ENCODE assay signal across 7 mouse cellular contexts in the genomic region with DNA sequence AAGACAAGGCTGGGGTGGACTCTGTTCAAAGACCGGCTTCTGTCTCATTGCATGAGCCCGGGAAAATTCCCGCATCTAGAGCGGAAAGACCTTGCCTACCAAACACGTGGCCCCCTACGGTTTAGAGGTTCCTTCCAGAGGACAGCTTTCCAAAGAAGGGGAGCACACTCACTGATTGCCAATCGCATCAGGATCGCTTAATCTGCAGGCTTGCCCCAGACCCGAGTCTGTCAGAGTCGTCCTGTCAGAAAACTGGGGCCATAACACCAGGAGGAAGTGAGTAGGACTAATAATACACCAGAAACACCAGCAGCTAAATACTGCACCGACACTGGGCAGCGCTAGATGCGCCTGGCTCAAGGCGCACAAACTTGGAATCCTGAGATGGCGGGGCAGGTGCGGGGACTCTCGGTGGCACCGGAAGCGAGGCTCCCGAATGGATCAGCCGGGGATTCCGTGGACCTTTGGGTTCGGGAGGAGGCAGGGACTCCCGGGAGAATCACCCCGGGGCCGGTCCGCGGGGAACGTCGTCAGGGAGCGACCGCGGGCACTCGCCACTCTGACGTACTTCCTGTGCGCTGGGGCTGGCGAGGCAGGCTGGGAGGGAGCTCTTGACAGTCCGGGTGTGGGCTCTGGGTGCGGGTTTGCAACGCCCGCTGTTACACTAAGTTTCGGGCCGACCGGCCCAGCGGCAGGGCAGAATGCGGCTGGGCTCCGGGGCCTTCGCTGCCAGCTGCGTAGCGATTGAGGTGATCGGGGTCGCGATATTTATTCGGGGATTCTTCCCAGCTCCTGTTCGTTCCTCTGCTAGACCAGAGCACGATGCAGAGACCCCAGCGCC. TPM values are rescaled to one million over a fixed set of nuclear protein-coding genes. Genes with fewer than 3 reads are reported as not detected.
DNase-seq lines count a peak whose midpoint lies in the region; ATAC-seq and TF ChIP-seq lines count a peak whose summit lies in the region.

TSS of gene Pigg (plus strand) at position 386 of the 841 bp plus-strand sequence.

- no peaks in the 10 kb centered on the region for H3K9me3 ChIP-seq in intestine, postnatal 0 days (ENCODE audit: control insufficient read depth)
- H3K9me3 ChIP-seq in midbrain, embryonic 12.5 days, result no peaks in the 10 kb centered on the region

- H3K27me3 ChIP-seq in intestine, postnatal 0 days (replicated peaks; ENCODE audit: control insufficient read depth, insufficient read depth, low read length), result no peaks in the 10 kb centered on the region
- no peaks in the 10 kb centered on the region for H3K27me3 ChIP-seq in midbrain, embryonic 12.5 days
- no peaks in the 10 kb centered on the region for H3K27me3 ChIP-seq in small intestine, adult 2 months (ENCODE audit: control insufficient read depth, insufficient read depth, low read length)

- peak within 1 kb of the TSS; percentile 81 for H3K27ac ChIP-seq in intestine, postnatal 0 days (ENCODE audit: low read depth, low read length)
- peak within 1 kb of the TSS; percentile 81 for H3K27ac ChIP-seq in midbrain, embryonic 12.5 days (replicated peaks)
- peak within 1 kb of the TSS; percentile 84 for H3K27ac ChIP-seq in small intestine, adult 2 months (ENCODE audit: insufficient read depth, low read depth, low read length)

- H3K4me2 ChIP-seq in intestine, postnatal 0 days (replicated peaks; ENCODE audit: low read depth), result peak within 1 kb of the TSS; percentile 73
- peak within 1 kb of the TSS; percentile 71 for H3K4me2 ChIP-seq in midbrain, embryonic 12.5 days (replicated peaks)

- ATAC-seq in intestine, postnatal 0 days, result peak; percentile 99
- peak; percentile 99 for ATAC-seq in midbrain, embryonic 12.5 days (ENCODE audit: low FRiP score, low read depth)

- DNase-seq in adrenal gland, adult 8-10 months, result peak; percentile 92
- DNase-seq in embryo, embryonic 9.5 days (ENCODE audit: extremely low spot score), result peak; percentile 93
- peak; percentile 24 for DNase-seq in gonadal fat pad, adult 2 months (ENCODE audit: low read depth)
- DNase-seq in left cerebral cortex, postnatal 4 days, result peak; percentile 92

- WGBS in intestine, postnatal 0 days, result under 1% methylated on average over 57 of the region's 57 CpGs
- WGBS in midbrain, embryonic 12.5 days, result under 1% methylated on average over 57 of the region's 57 CpGs
- under 1% methylated on average over 57 of the region's 57 CpGs for WGBS in small intestine, adult 2 months

- peak within 1 kb of the TSS; percentile 50 for H3K4me3 ChIP-seq in intestine, postnatal 0 days (ENCODE audit: low read depth, low read length)
- peak within 1 kb of the TSS; percentile 66 for H3K4me3 ChIP-seq in midbrain, embryonic 12.5 days
- H3K4me3 ChIP-seq in small intestine, adult 2 months (ENCODE audit: low read depth, low read length), result peak within 1 kb of the TSS; percentile 93

- no peak; the same call in none of the 2 replicates for TF ChIP-seq CTCF in intestine, postnatal 0 days (IDR thresholded peaks at IDR 0.05; ENCODE audit: low read depth)
- peak; percentile 12; the same call in 1 of the 2 replicates for TF ChIP-seq CTCF in small intestine, adult 2 months (IDR thresholded peaks at IDR 0.05; ENCODE audit: extremely low read depth, insufficient read length, insufficient replicate concordance, low read depth, low read length)

- TF ChIP-seq POLR2A in small intestine, adult 2 months (IDR thresholded peaks at IDR 0.05; ENCODE audit: low read depth, low read length), result peak; percentile 88

- intact Hi-C loops in left cerebral cortex, postnatal 4 days (cut with DNase I), result no loop called here

- peak within 1 kb of the TSS; percentile 80 for H3K9ac ChIP-seq in intestine, postnatal 0 days (ENCODE audit: low read depth, low read length)
- peak within 1 kb of the TSS; percentile 84 for H3K9ac ChIP-seq in midbrain, embryonic 12.5 days (replicated peaks)

- H3K36me3 ChIP-seq in intestine, postnatal 0 days (ENCODE audit: control insufficient read depth, insufficient read depth), result no peaks in the 10 kb centered on the region
- peaks cover 3% of the 10 kb centered on the region for H3K36me3 ChIP-seq in midbrain, embryonic 12.5 days
- no peaks in the 10 kb centered on the region for H3K36me3 ChIP-seq in small intestine, adult 2 months (ENCODE audit: control insufficient read depth, insufficient read depth, low read length)

- 0 out of 2 replicates have a peak, but pooled peaks cover 3% of the 10 kb centered on the region for H3K4me1 ChIP-seq in intestine, postnatal 0 days (replicated peaks; ENCODE audit: control insufficient read depth, insufficient read depth, low read length)
- peaks cover 10% of the 10 kb centered on the region for H3K4me1 ChIP-seq in midbrain, embryonic 12.5 days
- H3K4me1 ChIP-seq in small intestine, adult 2 months (ENCODE audit: control insufficient read depth, insufficient read depth, insufficient read length, low read length), result peaks cover 4% of the 10 kb centered on the region; the same call in 1 of the 2 replicates

RNA-seq across cellular contexts. Expression of gene Pigg, which starts in this region (rescaled TPM):
- 10 to 100 TPM; 13.5 to 18.2 (median 15.5) TPM for total RNA-seq in adrenal gland, adult 8-10 months (2022)
- polyA plus RNA-seq in gonadal fat pad, adult 2 months (2012; rRNA removed), result 14.1 and 14.7 TPM in 2 replicates
- 3.1 and 3.9 TPM in 2 replicates for polyA plus RNA-seq in intestine, postnatal 0 days (2015; fragmentation: Nextera tagmentation; extraction: Ambion mirVana)
- 1 to 10 TPM; 7.1 to 8.0 TPM for total RNA-seq in left cerebral cortex, postnatal 4 days (2021)
- polyA plus RNA-seq in midbrain, embryonic 12.5 days (2016; fragmentation: Nextera tagmentation; extraction: Ambion mirVana), result 8.0 and 8.2 TPM in 2 replicates
- polyA plus RNA-seq in small intestine, adult 2 months (2012; rRNA removed), result 2.5 and 4.7 TPM in 2 replicates

Comparison
In these comparisons a context has a peak if more than half of its experiments do, and no peak if none do; other contexts are left out.
1. Peak in every context shown above with its lines: DNase-seq, ATAC-seq, H3K4me3 ChIP-seq and H3K27ac ChIP-seq.
2. DNase-seq: peak in every context shown above with its lines; median percentile 93 in embryo, embryonic 9.5 days; 92 in adrenal gland, adult 8-10 months; 92 in left cerebral cortex, postnatal 4 days; 24 in gonadal fat pad, adult 2 months.